Mouse (Mus musculus) hindbrain, embryonic 10.5 days (tissue): ENCODE measurements around the gene Nkapd1. TPM values are rescaled to one million over a fixed set of nuclear protein-coding genes. Genes with fewer than 3 reads are reported as not detected.

Experiments used
- polyA plus RNA-seq: library from polyadenylated mRNA; unstranded; fragments of >200 nt; fragmentation: Nextera tagmentation; extraction: Ambion mirVana; gene quantifications from 2 replicates; pipeline ENCODE4 v1.2.1, GENCODE M21; 2016

The Nkapd1 gene
- polyA plus RNA-seq, 1 experiment from 2014 or later, result 19.0 TPM

Other genes with a start within 250 kb of the Nkapd1 start
- 1.0 and 1.2 TPM in 2 replicates for gene Plet1, start 122.9 kb downstream of the Nkapd1 start, polyA plus RNA-seq
- gene Pts, start 88.7 kb downstream of the Nkapd1 start, polyA plus RNA-seq, result 82.4 and 93.7 TPM in 2 replicates
- gene Il18, start 62.6 kb downstream of the Nkapd1 start, polyA plus RNA-seq, result 2.8 and 5.9 TPM in 2 replicates
- 0.10 and 0.18 TPM in 2 replicates for gene Bco2, start 62.3 kb downstream of the Nkapd1 start, polyA plus RNA-seq
- 0.21 TPM in 1 of 2 replicates, not detected in the other for gene Tex12, start 56.1 kb downstream of the Nkapd1 start, polyA plus RNA-seq
- gene Sdhd, start 13.7 kb downstream of the Nkapd1 start, polyA plus RNA-seq, result 272 and 320 TPM in 2 replicates
- gene Timm8b, start 13.6 kb downstream of the Nkapd1 start, polyA plus RNA-seq, result 317 and 357 TPM in 2 replicates
- 9.4 and 9.6 TPM in 2 replicates for gene Pih1d2, start 143 bp downstream of the Nkapd1 start, polyA plus RNA-seq
- gene Dlat, start 42.3 kb upstream of the Nkapd1 start, polyA plus RNA-seq, result 43.9 and 53.9 TPM in 2 replicates
- gene Dixdc1, start 122.1 kb upstream of the Nkapd1 start, polyA plus RNA-seq, result 21.4 and 21.8 TPM in 2 replicates
- 1.5 and 2.5 TPM in 2 replicates for gene 2310030G06Rik, start 129.1 kb upstream of the Nkapd1 start, polyA plus RNA-seq
- 6.6 and 7.5 TPM in 2 replicates for gene Cryab, start 133.9 kb upstream of the Nkapd1 start, polyA plus RNA-seq
- gene Hspb2, start 134.9 kb upstream of the Nkapd1 start, polyA plus RNA-seq, result 0.65 and 0.71 TPM in 2 replicates
- gene Fdxacb1, start 150.8 kb upstream of the Nkapd1 start, polyA plus RNA-seq, result 11.4 and 13.5 TPM in 2 replicates
- gene Alg9, start 157.6 kb upstream of the Nkapd1 start, polyA plus RNA-seq, result 40.0 and 42.5 TPM in 2 replicates
- 30.0 and 39.2 TPM in 2 replicates for gene 1110032A03Rik, start 158.1 kb upstream of the Nkapd1 start, polyA plus RNA-seq
- gene Ppp2r1b, start 227.8 kb upstream of the Nkapd1 start, polyA plus RNA-seq, result 120 and 147 TPM in 2 replicates